Mouse (Mus musculus): ENCODE results near the gene Lif.

The Lif gene

DNA sequence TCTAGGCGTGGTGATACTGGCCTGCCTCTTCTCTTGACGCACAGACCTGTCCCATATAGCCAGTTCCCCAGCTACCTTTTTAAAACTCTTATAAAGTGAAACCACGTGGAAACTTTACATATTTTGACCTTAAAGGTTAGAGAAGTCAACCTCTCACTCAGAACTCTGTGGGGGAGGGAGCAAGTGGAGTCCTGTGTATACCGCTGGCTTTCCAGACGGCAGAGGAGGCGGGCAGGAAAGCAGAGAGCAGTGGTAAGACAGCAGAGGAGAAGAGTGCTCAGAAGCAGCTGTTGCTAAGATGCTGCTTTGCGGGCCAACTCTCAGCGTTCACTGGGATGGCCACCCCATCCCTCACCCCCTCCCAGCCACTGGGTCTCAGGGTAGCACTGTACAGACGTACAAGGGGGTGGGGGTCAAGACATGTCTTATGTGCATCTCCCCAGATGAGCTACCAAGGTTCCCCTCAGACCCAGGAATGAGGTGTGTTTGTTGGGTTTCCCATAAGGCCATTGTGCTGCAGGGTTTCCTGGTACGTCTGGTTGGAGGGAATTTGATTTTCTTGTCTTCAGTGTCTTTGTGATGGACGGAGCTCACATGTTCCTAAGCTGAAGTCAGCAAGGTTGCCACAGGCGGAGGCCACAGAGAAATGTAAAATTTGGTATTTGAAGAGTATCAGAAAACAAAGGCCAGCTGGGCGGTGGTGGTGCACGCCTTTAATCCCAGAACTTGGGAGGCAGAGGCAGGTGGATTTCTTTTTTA is 10.0 kb upstream of the Lif start:
- peaks cover 62% of the 10 kb centered on the region for H3K4me1 ChIP-seq (replicated peaks; ENCODE audit: low read depth, low read length)
- H3K36me3 ChIP-seq (ENCODE audit: insufficient read depth, low read length) = no peaks in the 10 kb centered on the region
- H3K27me3 ChIP-seq (ENCODE audit: insufficient read depth, low read length) = no peaks in the 10 kb centered on the region
- TF ChIP-seq NANOG (IDR thresholded peaks at IDR 0.05; ENCODE audit: borderline replicate concordance, low read length) (no peak), POU5F1 (IDR thresholded peaks at IDR 0.05; ENCODE audit: borderline replicate concordance, low read length) (no peak), CTCF (conservative IDR thresholded peaks at IDR 0.05; ENCODE audit: low read length) (no peak)
- peak overlapping the region; percentile 50 for H3K4me3 ChIP-seq (replicated peaks; ENCODE audit: low read length)
- H3K9me3 ChIP-seq (ENCODE audit: low read length) = peaks cover 16% of the 10 kb centered on the region

GRCm38 (mm10) chr11:4249151-4249550 is 8.2 kb upstream of the Lif start:
- H3K27me3 ChIP-seq (ENCODE audit: insufficient read depth, low read length) = no peaks in the 10 kb centered on the region
- no peaks in the 10 kb centered on the region for H3K36me3 ChIP-seq (ENCODE audit: insufficient read depth, low read length)
- peaks cover 71% of the 10 kb centered on the region for H3K4me1 ChIP-seq (replicated peaks; ENCODE audit: low read depth, low read length)
- no peak overlapping the region for H3K4me3 ChIP-seq (replicated peaks; ENCODE audit: low read length)
- H3K9me3 ChIP-seq (ENCODE audit: low read length) = peaks cover 16% of the 10 kb centered on the region
- no peak for TF ChIP-seq NANOG (IDR thresholded peaks at IDR 0.05; ENCODE audit: borderline replicate concordance, low read length)
- no peak for TF ChIP-seq CTCF (conservative IDR thresholded peaks at IDR 0.05; ENCODE audit: low read length)
- no peak for TF ChIP-seq POU5F1 (IDR thresholded peaks at IDR 0.05; ENCODE audit: borderline replicate concordance, low read length)

GRCm38 (mm10) chr11:4250290-4250689 is 7.1 kb upstream of the Lif start:
- TF ChIP-seq POU5F1 (IDR thresholded peaks at IDR 0.05; ENCODE audit: borderline replicate concordance, low read length) (no peak), NANOG (IDR thresholded peaks at IDR 0.05; ENCODE audit: borderline replicate concordance, low read length) (no peak), CTCF (conservative IDR thresholded peaks at IDR 0.05; ENCODE audit: low read length) (no peak)
- H3K4me1 ChIP-seq (replicated peaks; ENCODE audit: low read depth, low read length) = peaks cover 68% of the 10 kb centered on the region
- H3K9me3 ChIP-seq (ENCODE audit: low read length) = peaks cover 16% of the 10 kb centered on the region
- H3K36me3 ChIP-seq (ENCODE audit: insufficient read depth, low read length) = no peaks in the 10 kb centered on the region
- no peak overlapping the region for H3K4me3 ChIP-seq (replicated peaks; ENCODE audit: low read length)
- H3K27me3 ChIP-seq (ENCODE audit: insufficient read depth, low read length) = no peaks in the 10 kb centered on the region

DNA sequence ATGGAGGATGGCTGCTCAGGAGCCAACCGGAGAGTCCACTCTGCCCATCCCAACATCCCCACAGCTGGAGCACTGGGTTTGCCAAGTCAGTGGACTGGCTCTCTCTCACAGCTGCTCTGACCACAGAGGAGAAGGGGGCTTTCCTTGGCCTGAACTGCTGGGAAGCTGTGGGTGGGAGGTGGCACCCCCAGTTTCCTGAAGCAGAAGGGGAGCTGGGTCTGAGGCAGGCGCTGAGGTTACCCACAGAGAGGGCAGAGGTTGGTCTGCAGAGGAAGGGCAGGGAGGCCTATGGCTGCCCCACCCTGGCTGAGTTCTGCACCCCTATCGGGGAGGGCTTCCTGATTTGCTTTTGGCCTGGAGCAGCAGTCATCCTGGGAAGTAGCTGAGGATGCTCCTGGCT is 6.0 kb upstream of the Lif start:
- TF ChIP-seq NANOG (IDR thresholded peaks at IDR 0.05; ENCODE audit: borderline replicate concordance, low read length) (no peak), CTCF (conservative IDR thresholded peaks at IDR 0.05; ENCODE audit: low read length) (no peak), POU5F1 (IDR thresholded peaks at IDR 0.05; ENCODE audit: borderline replicate concordance, low read length) (no peak)
- H3K27me3 ChIP-seq (ENCODE audit: insufficient read depth, low read length) = no peaks in the 10 kb centered on the region
- no peaks in the 10 kb centered on the region for H3K36me3 ChIP-seq (ENCODE audit: insufficient read depth, low read length)
- peaks cover 16% of the 10 kb centered on the region for H3K9me3 ChIP-seq (ENCODE audit: low read length)
- H3K4me3 ChIP-seq (replicated peaks; ENCODE audit: low read length) = no peak overlapping the region
- peaks cover 68% of the 10 kb centered on the region for H3K4me1 ChIP-seq (replicated peaks; ENCODE audit: low read depth, low read length)

DNA sequence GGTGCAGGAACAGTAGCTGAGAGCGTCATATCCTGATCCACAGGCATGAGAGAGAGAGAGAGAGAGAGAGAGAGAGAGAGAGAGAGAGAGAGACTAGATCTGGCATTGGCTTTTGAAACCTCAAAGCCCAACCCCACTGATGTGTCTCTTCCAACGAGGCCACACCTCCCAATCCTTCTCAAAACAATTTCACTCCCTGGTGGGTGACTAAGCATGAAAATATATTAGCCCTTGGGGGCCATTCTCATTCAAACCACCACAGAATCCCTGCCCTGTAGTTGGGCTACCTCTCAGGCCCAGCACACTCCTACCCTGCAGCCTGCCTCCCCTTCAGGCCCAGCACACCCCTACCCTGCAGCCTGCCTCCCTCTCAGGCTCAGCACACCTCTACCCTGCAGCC is 4.5 kb upstream of the Lif start:
- Histone ChIP-seq H3K36me3 (ENCODE audit: insufficient read depth, low read length) (no peaks in the 10 kb centered on the region), H3K9me3 (ENCODE audit: low read length) (peaks cover 16% of the 10 kb centered on the region), H3K4me1 (replicated peaks; ENCODE audit: low read depth, low read length) (peaks cover 68% of the 10 kb centered on the region), H3K4me3 (replicated peaks; ENCODE audit: low read length) (no peak overlapping the region), H3K27me3 (ENCODE audit: insufficient read depth, low read length) (no peaks in the 10 kb centered on the region)
- TF ChIP-seq NANOG (IDR thresholded peaks at IDR 0.05; ENCODE audit: borderline replicate concordance, low read length) = 0 out of 2 replicates have a peak, but pooled peaks have one; percentile 5
- no peak for TF ChIP-seq CTCF (conservative IDR thresholded peaks at IDR 0.05; ENCODE audit: low read length)
- TF ChIP-seq POU5F1 (IDR thresholded peaks at IDR 0.05; ENCODE audit: borderline replicate concordance, low read length) = no peak

GRCm38 (mm10) chr11:4257756-4258155 is 399 bp downstream of the Lif start:
- Histone ChIP-seq H3K27me3 (ENCODE audit: insufficient read depth, low read length) (peaks cover 3% of the 10 kb centered on the region; the same call in 1 of the 2 replicates), H3K4me3 (replicated peaks; ENCODE audit: low read length) (no peak overlapping the region), H3K4me1 (replicated peaks; ENCODE audit: low read depth, low read length) (peaks cover 75% of the 10 kb centered on the region), H3K36me3 (ENCODE audit: insufficient read depth, low read length) (no peaks in the 10 kb centered on the region), H3K9me3 (ENCODE audit: low read length) (peaks cover 5% of the 10 kb centered on the region; the same call in 1 of the 2 replicates)
- no peak for TF ChIP-seq POU5F1 (IDR thresholded peaks at IDR 0.05; ENCODE audit: borderline replicate concordance, low read length)
- TF ChIP-seq CTCF (conservative IDR thresholded peaks at IDR 0.05; ENCODE audit: low read length) = no peak
- TF ChIP-seq NANOG (IDR thresholded peaks at IDR 0.05; ENCODE audit: borderline replicate concordance, low read length) = no peak

DNA sequence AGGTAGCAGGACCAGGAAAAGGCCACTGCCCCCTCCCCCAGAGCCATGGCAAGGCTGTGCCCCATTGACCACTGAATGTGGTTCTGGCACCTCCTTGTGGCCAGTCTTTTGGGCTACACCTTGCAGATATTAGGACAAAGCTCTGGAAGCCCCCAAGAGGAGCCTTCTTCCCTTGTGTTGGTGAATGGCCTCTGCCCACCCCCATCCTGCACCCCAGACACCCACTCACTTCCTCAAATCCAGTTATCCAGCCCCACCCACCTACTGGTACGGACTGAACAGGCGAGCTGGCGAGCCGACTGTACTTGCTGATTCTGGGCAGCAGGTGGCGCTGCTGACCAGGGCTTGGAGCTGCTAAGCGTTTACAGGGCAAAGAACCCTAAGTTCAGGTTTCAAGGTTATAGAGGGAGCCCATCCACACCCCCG is 1.3 kb downstream of the Lif start:
- Histone ChIP-seq H3K36me3 (ENCODE audit: insufficient read depth, low read length) (no peaks in the 10 kb centered on the region), H3K9me3 (ENCODE audit: low read length) (peaks cover 5% of the 10 kb centered on the region; the same call in 1 of the 2 replicates), H3K27me3 (ENCODE audit: insufficient read depth, low read length) (peaks cover 7% of the 10 kb centered on the region), H3K4me1 (replicated peaks; ENCODE audit: low read depth, low read length) (peaks cover 78% of the 10 kb centered on the region), H3K4me3 (replicated peaks; ENCODE audit: low read length) (no peak overlapping the region; the same call in 1 of the 2 replicates)
- TF ChIP-seq CTCF (conservative IDR thresholded peaks at IDR 0.05; ENCODE audit: low read length) (peak; percentile 96), POU5F1 (IDR thresholded peaks at IDR 0.05; ENCODE audit: borderline replicate concordance, low read length) (no peak), NANOG (IDR thresholded peaks at IDR 0.05; ENCODE audit: borderline replicate concordance, low read length) (no peak)

- H3K9me3 ChIP-seq (ENCODE audit: low read length) = peaks cover 5% of the 10 kb centered on the region; the same call in 1 of the 2 replicates
- no peaks in the 10 kb centered on the region for H3K36me3 ChIP-seq (ENCODE audit: insufficient read depth, low read length)
- no peak for TF ChIP-seq POU5F1 (IDR thresholded peaks at IDR 0.05; ENCODE audit: borderline replicate concordance, low read length)
- TF ChIP-seq CTCF (conservative IDR thresholded peaks at IDR 0.05; ENCODE audit: low read length) = no peak
- no peak for TF ChIP-seq NANOG (IDR thresholded peaks at IDR 0.05; ENCODE audit: borderline replicate concordance, low read length)
- peaks cover 87% of the 10 kb centered on the region for H3K4me1 ChIP-seq (replicated peaks; ENCODE audit: low read depth, low read length)
- H3K4me3 ChIP-seq (replicated peaks; ENCODE audit: low read length) = no peak overlapping the region
- peaks cover 16% of the 10 kb centered on the region for H3K27me3 ChIP-seq (ENCODE audit: insufficient read depth, low read length)
Measured at GRCm38 (mm10) chr11:4260463-4261187, 3.3 kb downstream of the Lif start.

Measured in E14TG2a.4 (cell line).